Mouse (Mus musculus): ENCODE results near the gene Ubfd1. TPM values are rescaled to one million over a fixed set of nuclear protein-coding genes. Genes with fewer than 3 reads are reported as not detected.
"Not testable (repeated sequence)": the region's sequence is repeated elsewhere in the genome, so short reads cannot be mapped to it uniquely, and the experiment has no call there.

Gene Ubfd1
- total RNA-seq, 4 experiments from 2014 or later, result 44.5 to 60.1 (median 52.6) TPM

DNA sequence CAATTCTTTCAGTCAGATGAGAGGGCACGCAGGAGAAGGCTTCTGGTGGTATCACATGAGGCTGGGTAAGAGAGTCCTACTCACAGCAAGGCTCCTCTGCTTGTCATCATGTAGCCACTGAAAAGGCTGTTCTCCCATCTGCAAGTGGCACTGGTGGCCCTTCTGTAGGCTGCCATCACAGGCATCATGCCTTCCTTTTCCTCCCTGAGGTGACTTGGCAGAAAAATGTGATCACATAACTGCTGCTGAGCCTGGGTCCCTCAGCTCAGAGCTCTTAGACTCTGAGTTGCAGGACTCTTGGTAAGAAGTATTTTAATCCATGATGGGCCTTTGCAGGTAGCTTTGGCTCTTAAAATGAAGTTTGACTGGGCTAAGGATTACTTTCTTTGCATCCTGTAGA is 14.1 kb downstream of the Ubfd1 start:
- no peak for DNase-seq (ENCODE audit: low spot score in 2 of 2)

DNA sequence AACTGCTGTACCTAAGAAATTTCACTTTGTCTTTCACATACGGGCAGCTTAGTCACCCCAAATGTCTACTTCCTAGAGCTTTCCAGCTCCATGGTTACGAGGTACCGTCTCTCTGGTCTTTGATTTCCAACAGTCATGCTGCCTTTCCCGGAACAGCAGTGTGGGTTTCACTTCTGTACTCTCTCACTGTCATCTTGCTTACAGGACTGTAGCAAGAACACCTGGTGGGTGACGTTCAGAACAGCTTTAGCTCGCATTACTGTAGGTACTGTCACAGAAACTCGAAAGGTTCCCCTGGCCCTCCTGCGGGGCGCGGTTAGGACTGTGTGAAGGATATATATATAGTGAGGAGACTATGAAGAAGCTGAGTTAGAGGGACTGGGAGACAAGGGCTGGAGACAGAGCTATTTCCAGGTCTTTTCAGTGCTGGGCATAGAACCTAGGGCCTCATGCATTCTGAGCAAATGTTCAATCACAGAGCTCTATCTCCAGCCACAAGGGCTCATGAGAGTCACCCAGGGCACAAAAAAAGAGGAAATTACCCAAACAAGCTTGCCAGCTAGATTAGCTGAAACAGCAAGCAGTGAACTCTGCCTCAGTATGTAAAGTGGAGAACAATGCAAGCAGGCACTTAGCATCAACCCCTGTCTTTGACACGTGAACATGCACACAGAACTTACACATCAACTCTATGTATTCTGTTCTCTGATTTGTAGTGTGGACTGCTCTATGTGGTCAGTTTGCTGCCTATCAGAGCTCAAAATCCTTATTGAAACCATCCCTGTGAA is 20.4 kb downstream of the Ubfd1 start:
- DNase-seq (ENCODE audit: low spot score in 2 of 2), result no peak

GRCm38 (mm10) chr7:122094564-122095330 is 27.8 kb downstream of the Ubfd1 start:
- DNase-seq (ENCODE audit: low spot score in 2 of 2), result no peak

DNA sequence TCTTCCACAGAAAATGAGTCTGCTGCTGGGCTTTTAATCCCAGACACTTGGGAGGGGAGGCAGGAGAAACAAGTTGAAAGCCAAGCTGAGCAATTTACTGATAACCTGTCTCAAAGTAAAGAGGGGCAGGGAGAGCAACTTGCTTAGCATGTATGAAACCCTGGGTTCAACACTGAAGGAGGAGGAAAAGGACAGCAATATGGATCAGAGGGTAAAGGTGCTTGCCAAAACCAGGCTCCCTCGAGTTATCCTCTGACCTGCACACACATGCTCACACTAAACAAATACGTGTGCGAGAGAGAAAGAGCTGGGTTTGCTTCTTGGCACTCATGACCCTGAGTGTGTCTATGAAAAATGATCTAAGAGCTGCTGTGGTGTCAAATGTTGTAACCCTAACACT is 31.0 kb downstream of the Ubfd1 start:
- DNase-seq (ENCODE audit: low spot score in 2 of 2), result no peak

GRCm38 (mm10) chr7:122099222-122099621 is 32.2 kb downstream of the Ubfd1 start:
- DNase-seq (ENCODE audit: low spot score in 2 of 2), result peak in 1 of 2 experiments; percentile 15

DNA sequence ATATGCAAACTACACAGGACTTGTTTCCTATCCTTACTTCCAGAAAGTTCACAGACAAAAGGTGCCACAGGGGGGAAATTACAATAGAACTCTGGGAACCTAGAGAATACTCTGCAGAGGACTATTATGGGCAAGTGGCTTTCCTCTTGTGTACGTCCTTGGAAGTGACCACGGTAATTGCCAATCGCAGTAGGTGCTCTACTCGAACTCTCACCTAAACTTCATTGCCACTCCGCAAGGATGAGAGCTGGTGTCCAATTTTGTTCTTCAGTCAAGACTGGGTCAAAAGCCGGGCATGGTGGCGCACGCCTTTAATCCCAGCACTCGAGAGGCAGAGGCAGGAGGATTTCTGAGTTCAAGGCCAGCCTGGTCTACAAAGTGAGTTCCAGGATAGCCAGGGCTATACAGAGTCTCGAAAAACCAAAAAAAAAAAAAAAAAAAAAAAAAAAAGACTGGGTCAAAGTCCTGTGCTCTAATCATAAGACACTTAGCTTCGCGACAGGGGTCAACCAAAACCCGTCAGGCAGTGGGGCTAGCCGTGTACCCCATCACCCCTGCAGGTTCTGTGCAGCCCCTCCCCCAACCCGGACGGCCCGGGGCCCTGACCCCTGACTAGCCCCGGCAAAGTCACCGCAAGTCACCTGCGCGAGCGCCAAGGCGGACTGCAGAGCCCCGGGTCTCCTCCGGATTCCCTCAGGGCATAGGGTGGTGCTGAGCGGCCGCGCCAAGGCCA is 34.2 kb downstream of the Ubfd1 start:
- DNase-seq (ENCODE audit: low spot score in 2 of 2), result not testable (repeated sequence)

DNA sequence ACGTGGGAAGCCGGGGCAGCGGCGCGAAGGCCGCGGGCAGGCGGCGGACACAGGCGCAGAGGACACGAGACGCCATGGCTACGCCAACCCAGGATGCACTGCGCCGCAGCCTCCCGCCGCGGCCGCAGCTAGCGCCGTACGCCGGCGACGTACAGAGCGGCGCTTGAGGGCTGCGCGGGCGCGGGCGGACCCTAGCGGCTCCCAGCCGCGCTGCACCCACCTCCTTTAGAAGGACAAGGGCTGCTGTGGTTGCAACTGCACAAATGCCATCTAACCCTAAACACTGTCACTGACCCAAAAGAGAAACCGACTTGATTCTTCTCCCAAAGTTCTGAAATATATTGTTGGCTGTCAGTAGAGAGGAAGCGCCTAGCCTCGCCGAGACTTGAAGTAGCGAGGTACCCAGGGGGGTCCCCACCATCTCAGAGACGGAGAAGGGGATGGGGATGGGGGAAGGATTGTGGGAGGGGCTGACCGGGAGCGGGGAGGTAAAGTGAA is 34.8 kb downstream of the Ubfd1 start, which contains the start of gene Ndufab1:
Ndufab1 (minus strand) TSS at position 140 of the 498 bp plus-strand sequence.
- peak; percentile 68 to 82 for DNase-seq (ENCODE audit: low spot score in 2 of 2)

DNA sequence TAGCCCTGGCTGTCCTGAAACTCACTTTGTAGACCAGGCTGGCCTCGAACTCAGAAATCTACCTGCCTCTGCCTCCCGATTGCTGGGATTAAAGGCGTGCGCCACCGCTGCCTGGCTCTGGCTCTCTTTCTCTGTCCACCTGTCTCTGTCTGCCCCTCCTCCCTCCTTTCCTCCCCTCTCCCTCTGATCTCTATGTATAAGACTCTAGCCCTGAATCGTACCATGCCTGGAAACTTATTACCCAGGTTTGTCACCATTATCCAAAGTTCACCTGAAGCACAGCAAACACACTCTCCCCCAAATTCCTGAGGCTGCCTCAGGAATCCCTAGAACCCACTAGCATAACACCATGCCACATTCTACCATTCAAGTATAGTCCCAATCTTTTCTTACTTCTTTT is 41.2 kb downstream of the Ubfd1 start:
- no peak for DNase-seq (ENCODE audit: low spot score in 2 of 2)

DNA sequence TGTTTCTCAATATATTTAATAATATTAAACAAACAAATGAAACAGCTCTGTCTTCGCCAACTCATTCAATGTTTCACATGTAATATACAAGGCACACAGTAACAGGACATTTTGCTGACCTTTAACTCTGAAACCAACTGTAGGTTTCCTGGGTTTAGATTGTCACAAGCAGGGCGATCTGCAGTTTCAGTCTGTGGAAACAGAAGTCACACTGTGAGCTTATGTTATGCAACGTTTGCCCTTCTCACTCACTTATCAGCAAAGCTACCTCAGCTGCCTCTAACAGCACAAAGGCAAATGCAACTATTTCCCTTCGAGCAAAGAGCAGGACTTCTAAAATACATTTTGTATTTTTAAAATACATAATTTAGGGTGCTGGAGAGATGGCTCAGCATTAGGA is 56.5 kb downstream of the Ubfd1 start:
- no peak for DNase-seq (ENCODE audit: low spot score in 2 of 2)

DNA sequence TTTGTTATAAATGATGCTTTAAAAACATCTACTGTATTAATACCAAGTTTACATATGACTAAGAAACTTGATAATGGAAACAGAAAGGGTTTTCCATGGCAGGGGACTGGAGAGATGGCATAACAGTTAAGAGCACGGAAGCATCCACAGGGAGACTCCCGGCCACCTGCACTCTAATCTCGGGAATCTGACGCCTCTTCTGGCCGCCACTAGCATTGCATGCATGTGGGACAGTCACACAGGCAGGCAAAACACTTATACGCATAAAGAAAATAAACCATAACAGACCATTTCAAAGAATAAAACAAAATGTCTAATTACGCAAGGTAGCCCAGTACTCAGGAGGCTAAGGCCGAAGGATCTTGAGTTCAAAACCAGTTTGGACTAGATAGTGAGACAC is 58.7 kb downstream of the Ubfd1 start:
- no peak for DNase-seq (ENCODE audit: low spot score in 2 of 2)

DNA sequence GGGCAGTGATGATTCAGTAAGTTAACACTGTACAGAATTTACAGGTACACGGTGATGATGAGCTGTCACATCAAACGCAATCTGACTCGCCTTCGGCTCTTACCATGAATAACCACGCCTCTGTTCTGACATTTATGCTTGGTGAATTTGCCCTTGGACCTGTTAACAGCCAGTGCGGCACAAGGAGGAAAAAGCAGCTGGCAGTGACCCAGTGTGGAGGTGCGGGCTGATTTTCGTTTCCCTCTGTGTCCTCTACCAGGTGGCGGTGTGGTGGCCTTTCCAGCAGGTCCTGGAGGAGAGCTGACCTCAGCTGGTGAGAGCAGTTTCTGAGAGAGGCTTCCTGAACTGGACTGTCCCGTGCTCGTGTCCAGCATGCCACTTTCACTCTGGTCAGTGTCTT is 60.0 kb downstream of the Ubfd1 start:
- DNase-seq (ENCODE audit: low spot score in 2 of 2), result no peak

Other genes starting within 250 kb of the Ubfd1 start
- gene Scnn1b, start 202.1 kb upstream of the Ubfd1 start, total RNA-seq (2022), result not detected
- gene Cog7, start 85.5 kb upstream of the Ubfd1 start, total RNA-seq (2022), result 10 to 100 TPM; 41.5 to 47.1 (median 43.7) TPM
- 10 to 100 TPM; 30.5 to 42.7 (median 33.3) TPM for gene Gga2, start 46.0 kb upstream of the Ubfd1 start, total RNA-seq (2022)
- gene Ears2, start 88 bp downstream of the Ubfd1 start, total RNA-seq (2022), result 10 to 100 TPM in 2 of 4 experiments, 1 to 10 TPM in 2; 7.3 to 10.7 (median 9.3) TPM
- 100 to 1,000 TPM; 260 to 283 (median 273) TPM for gene Ndufab1, start 34.7 kb downstream of the Ubfd1 start, total RNA-seq (2022)
- 1 to 10 TPM; 1.7 to 2.5 (median 2.4) TPM for gene Palb2, start 65.8 kb downstream of the Ubfd1 start, total RNA-seq (2022)
- gene Dctn5, start 65.9 kb downstream of the Ubfd1 start, total RNA-seq (2022), result 100 to 1,000 TPM in 3 of 4 experiments, 10 to 100 TPM in 1; 95.7 to 114 (median 101) TPM
- 1 to 10 TPM; 1.7 to 2.8 (median 2.5) TPM for gene Plk1, start 92.3 kb downstream of the Ubfd1 start, total RNA-seq (2022)
- under 1 TPM; 0.26 to 0.87 (median 0.73) TPM for gene Ern2, start 119.0 kb downstream of the Ubfd1 start, total RNA-seq (2022)
- gene Chp2, start 152.3 kb downstream of the Ubfd1 start, total RNA-seq (2022), result 1 to 10 TPM; 2.5 to 3.4 (median 2.9) TPM
- gene Prkcb, start 221.6 kb downstream of the Ubfd1 start, total RNA-seq (2022), result 100 to 1,000 TPM; 650 to 790 (median 729) TPM

All from layer of hippocampus, adult 8-10 months (tissue).